Mouse (Mus musculus) cortical plate, adult 2 months (tissue): ENCODE data around the gene Cir1.

Experiments used
- CTCF ChIP-seq: fragments of 200-500 bp; IDR thresholded peaks from 2 replicates; pipeline ENCODE4 v1.5.1; 2011; ENCODE audit warnings: mild to moderate bottlenecking, control low read depth, low read length; ENCODE audit not compliant: insufficient read depth; ENCODE audit errors: extremely low read depth
- POLR2A ChIP-seq: fragments of 200-500 bp; IDR thresholded peaks from 2 replicates; pipeline ENCODE4 v1.6.1; 2011; ENCODE audit warnings: mild to moderate bottlenecking, low read length, control low read depth; ENCODE audit not compliant: insufficient read depth; ENCODE audit errors: extremely low read depth

- no peak for TF ChIP-seq CTCF
- TF ChIP-seq POLR2A, result no peak
Observed at GRCm38 (mm10) chr2:73345204-73345603, 32.7 kb upstream of the Cir1 start.
